12 mouse cellular contexts compared by ENCODE assay signal in the genomic region with DNA sequence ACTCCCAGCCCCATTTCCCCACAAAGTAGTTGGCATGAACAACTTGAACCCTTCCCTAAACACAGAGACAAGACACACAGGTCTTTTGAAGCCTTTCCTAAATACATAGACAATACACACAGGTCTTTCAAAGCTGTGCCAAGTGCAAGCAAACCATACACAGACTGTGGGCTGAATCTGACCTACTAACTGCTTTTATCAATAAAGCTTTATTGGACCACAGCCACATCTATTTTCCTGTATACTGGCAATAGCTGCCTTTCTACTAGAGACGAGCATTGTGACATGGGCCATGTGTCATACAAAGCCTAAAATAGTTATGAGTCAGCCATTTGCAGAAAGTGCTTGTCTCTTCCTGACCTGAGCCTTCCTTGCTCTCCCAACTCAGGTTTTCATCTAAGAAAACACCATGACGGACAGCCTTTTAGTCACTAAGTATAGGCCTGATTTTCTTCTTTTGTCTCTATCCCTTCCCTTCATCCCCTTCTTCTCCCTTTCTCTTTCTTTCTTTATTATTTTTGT.
"Had no signal": no experiment of that assay in that cellular context is flagged by ENCODE, and none has a peak within 500 bp of the region (broad histone marks: within the 10 kb centered on the region; RNA-seq: fewer than 3 reads in every experiment).

No protein-coding gene starts in this region.

- H3K4me3 ChIP-seq: limb, embryonic 15.5 days; liver, embryonic 15.5 days; megakaryocyte, embryonic 14.5 days; midbrain, embryonic 12.5 days had no signal

- H3K27ac ChIP-seq: limb, embryonic 15.5 days; liver, embryonic 15.5 days; midbrain, embryonic 12.5 days had no signal

- H3K36me3 ChIP-seq: limb, embryonic 15.5 days; liver, embryonic 15.5 days; midbrain, embryonic 12.5 days had no signal

- H3K9me3 ChIP-seq: limb, embryonic 15.5 days; liver, embryonic 15.5 days; megakaryocyte, embryonic 14.5 days; midbrain, embryonic 12.5 days had no signal

- H3K9ac ChIP-seq: limb, embryonic 15.5 days; liver, embryonic 15.5 days; lung, embryonic 14.5 days; midbrain, embryonic 12.5 days had no signal

- DNase-seq: kidney, postnatal 36 days; layer of hippocampus, adult 9-11 months; layer of hippocampus, postnatal 36 days; lung, embryonic 14.5 days; lung, postnatal 10 days; lung, postnatal 4 days; thymus, adult 18-20 months; thymus, postnatal 14 days had no signal

- H3K27me3 ChIP-seq: limb, embryonic 15.5 days; liver, embryonic 15.5 days; midbrain, embryonic 12.5 days had no signal

- H3K4me2 ChIP-seq: limb, embryonic 15.5 days; liver, embryonic 15.5 days; lung, embryonic 14.5 days; midbrain, embryonic 12.5 days had no signal
